26 mouse cellular contexts compared by ENCODE assay signal in genomic region chr5:35168369-35168768, GRCm38 (mm10).
DNase-seq lines count a peak whose midpoint lies in the region; ATAC-seq and TF ChIP-seq lines count a peak whose summit lies in the region.
"Had no signal": no experiment of that assay in that cellular context is flagged by ENCODE, and none has a peak within 500 bp of the region (broad histone marks: within the 10 kb centered on the region; RNA-seq: fewer than 3 reads in every experiment).

No protein-coding gene starts in this region.

- intact Hi-C loops in heart, postnatal 36 days (cut with DNase I) = no loop called here

- WGBS in heart, embryonic 11.5 days (ENCODE audit: insufficient replicate concordance) = 75% methylated on average over 6 of the region's 6 CpGs
- WGBS in intestine, embryonic 16.5 days = 94% methylated on average over 6 of the region's 6 CpGs

- TF ChIP-seq CTCF in C2C12 (IDR thresholded peaks at IDR 0.05; ENCODE audit: control insufficient read depth, insufficient read depth, insufficient read length) = no peak
- TF ChIP-seq CTCF in bone marrow macrophage, adult 2 months (IDR thresholded peaks at IDR 0.05; ENCODE audit: low read depth, low read length) = no peak

- H3K79me2 ChIP-seq in C2C12 (ENCODE audit: control insufficient read depth, insufficient read depth) = no peaks in the 10 kb centered on the region

- H3K36me3 ChIP-seq in heart, embryonic 11.5 days (ENCODE audit: control insufficient read depth, insufficient read depth, low read length) = no peaks in the 10 kb centered on the region
- no peaks in the 10 kb centered on the region for H3K36me3 ChIP-seq in C2C12 (ENCODE audit: control insufficient read depth, insufficient read depth)
- H3K36me3 ChIP-seq in intestine, embryonic 16.5 days (ENCODE audit: control insufficient read depth, insufficient read depth, low read length) = no peaks in the 10 kb centered on the region
- H3K36me3 ChIP-seq: embryonic facial prominence, embryonic 12.5 days; forebrain, embryonic 12.5 days; forebrain, embryonic 15.5 days; heart, embryonic 10.5 days; hindbrain, embryonic 10.5 days; hindbrain, embryonic 13.5 days; intestine, embryonic 15.5 days had no signal

- no peaks in the 10 kb centered on the region for H3K79me3 ChIP-seq in C2C12 (ENCODE audit: low read depth)

- H3K27me3 ChIP-seq in heart, embryonic 11.5 days (ENCODE audit: control insufficient read depth, insufficient read depth, low read length) = no peaks in the 10 kb centered on the region
- peaks cover 10% of the 10 kb centered on the region for H3K27me3 ChIP-seq in C2C12 (ENCODE audit: control insufficient read depth, insufficient read depth, insufficient read length)
- H3K27me3 ChIP-seq in intestine, embryonic 16.5 days (replicated peaks; ENCODE audit: control insufficient read depth, insufficient read depth, low read length) = no peaks in the 10 kb centered on the region
- H3K27me3 ChIP-seq: embryonic facial prominence, embryonic 12.5 days; forebrain, embryonic 12.5 days; forebrain, embryonic 15.5 days; hindbrain, embryonic 13.5 days; intestine, embryonic 15.5 days had no signal

- 0 out of 2 replicates have a peak overlapping the region, but pooled peaks have one; percentile 15 for H3K27ac ChIP-seq in heart, embryonic 11.5 days (ENCODE audit: low read depth, low read length)
- H3K27ac ChIP-seq in bone marrow macrophage, adult 2 months (ENCODE audit: insufficient read depth, low read depth, low read length) = peak overlapping the region; percentile 78
- H3K27ac ChIP-seq in intestine, embryonic 16.5 days (ENCODE audit: low read length) = no peak overlapping the region
- H3K27ac ChIP-seq: embryonic facial prominence, embryonic 12.5 days; forebrain, embryonic 12.5 days; forebrain, embryonic 15.5 days; heart, adult 2 months; hindbrain, embryonic 10.5 days; hindbrain, embryonic 13.5 days; intestine, embryonic 15.5 days had no signal

- DNase-seq in heart, postnatal 36 days = no peak
- DNase-seq in spleen, adult 18-20 months = no peak
- DNase-seq: adrenal gland, adult 8-10 months; adrenal gland, postnatal 25 days; B cell, adult 2 months; cerebellum, adult 18-20 months; cerebellum, adult 9-10 months; cerebellum, postnatal 14 days; gastrocnemius, postnatal 10 days; gastrocnemius, postnatal 36 days; heart, adult 2 months had no signal

- H3K4me2 ChIP-seq in heart, embryonic 11.5 days = no peak overlapping the region
- H3K4me2 ChIP-seq in intestine, embryonic 16.5 days (ENCODE audit: low read depth, low read length) = no peak overlapping the region
- H3K4me2 ChIP-seq: embryonic facial prominence, embryonic 12.5 days; forebrain, embryonic 12.5 days; forebrain, embryonic 15.5 days; hindbrain, embryonic 13.5 days; intestine, embryonic 15.5 days had no signal

- H3K4me1 ChIP-seq in heart, embryonic 11.5 days (ENCODE audit: control insufficient read depth, insufficient read depth, low read length) = peaks cover 12% of the 10 kb centered on the region
- H3K4me1 ChIP-seq in bone marrow macrophage, adult 2 months (ENCODE audit: control insufficient read depth, insufficient read depth, low read length) = peaks cover 41% of the 10 kb centered on the region
- H3K4me1 ChIP-seq in intestine, embryonic 16.5 days (ENCODE audit: control insufficient read depth, insufficient read depth, low read length) = no peaks in the 10 kb centered on the region
- H3K4me1 ChIP-seq: embryonic facial prominence, embryonic 12.5 days; forebrain, embryonic 12.5 days; intestine, embryonic 15.5 days had no signal

- no peak overlapping the region for H3K4me3 ChIP-seq in heart, embryonic 11.5 days (ENCODE audit: low read depth, low read length)
- no peak overlapping the region for H3K4me3 ChIP-seq in C2C12 (ENCODE audit: insufficient read depth, poor library complexity, severe bottlenecking)
- H3K4me3 ChIP-seq in bone marrow macrophage, adult 2 months (ENCODE audit: insufficient read depth, low read length) = no peak overlapping the region
- H3K4me3 ChIP-seq in intestine, embryonic 16.5 days (ENCODE audit: low read length) = no peak overlapping the region
- H3K4me3 ChIP-seq: embryonic facial prominence, embryonic 12.5 days; erythroblast, embryonic 14.5 days; forebrain, embryonic 12.5 days; forebrain, embryonic 15.5 days; heart, adult 2 months; heart, embryonic 10.5 days; hindbrain, embryonic 10.5 days; hindbrain, embryonic 13.5 days; intestine, embryonic 15.5 days had no signal

- TF ChIP-seq POLR2A in bone marrow macrophage, adult 2 months (IDR thresholded peaks at IDR 0.05; ENCODE audit: borderline replicate concordance, low read depth, low read length) = no peak

- H3ac ChIP-seq in C2C12 (ENCODE audit: control insufficient read depth, insufficient read length, low read depth) = no peak overlapping the region

- no peak for ATAC-seq in heart, embryonic 11.5 days (replicated peaks; ENCODE audit: insufficient number of reproducible peaks, low FRiP score, low TSS enrichment)
- no peak for ATAC-seq in intestine, embryonic 16.5 days
- ATAC-seq: activated CD4-positive, CD25-positive, alpha-beta regulatory T cell, adult 4 months; CD4-positive, CD25-positive, alpha-beta regulatory T cell, adult 4 months; forebrain, embryonic 15.5 days; hindbrain, embryonic 16.5 days; intestine, embryonic 15.5 days had no signal

- no peaks in the 10 kb centered on the region for H3K9me3 ChIP-seq in heart, embryonic 11.5 days (replicated peaks; ENCODE audit: control insufficient read depth, low read length)
- no peaks in the 10 kb centered on the region for H3K9me3 ChIP-seq in intestine, embryonic 16.5 days (ENCODE audit: control insufficient read depth, low read length)
- H3K9me3 ChIP-seq: embryonic facial prominence, embryonic 12.5 days; forebrain, embryonic 12.5 days; forebrain, embryonic 15.5 days; heart, embryonic 10.5 days; hindbrain, embryonic 10.5 days; hindbrain, embryonic 13.5 days; intestine, embryonic 15.5 days had no signal

- H3K9ac ChIP-seq in heart, embryonic 11.5 days (ENCODE audit: low read depth, low read length) = no peak overlapping the region
- no peak overlapping the region for H3K9ac ChIP-seq in intestine, embryonic 16.5 days (ENCODE audit: low read depth, low read length)
- H3K9ac ChIP-seq: embryonic facial prominence, embryonic 12.5 days; forebrain, embryonic 12.5 days; forebrain, embryonic 15.5 days; hindbrain, embryonic 13.5 days; intestine, embryonic 15.5 days had no signal

TF ChIP-seq in C2C12, 6 proteins besides CTCF, POLR2A, EP300 and RAD21:
- TF ChIP-seq USF1 (IDR thresholded peaks at IDR 0.05; ENCODE audit: low read depth) = no peak
- peak; percentile 80 for TF ChIP-seq MYOD1 (IDR thresholded peaks at IDR 0.05; ENCODE audit: control insufficient read depth, insufficient read length, low read depth)
- no peak for TF ChIP-seq CEBPB (IDR thresholded peaks at IDR 0.05; ENCODE audit: low read depth)
